Mouse (Mus musculus) liver, embryonic 14.5 days (tissue): ENCODE measurements around the gene Tfap2a.

ENCODE experiments used
- CTCF ChIP-seq: IDR thresholded peaks from 2 replicates; pipeline ENCODE4 v1.5.1; 2016; ENCODE audit warnings: antibody characterized with exemption, low read depth, control low read depth
- EP300 ChIP-seq: IDR thresholded peaks from 2 replicates; pipeline ENCODE4 v1.6.1; 2016; ENCODE audit warnings: antibody characterized with exemption, low read depth

DNA sequence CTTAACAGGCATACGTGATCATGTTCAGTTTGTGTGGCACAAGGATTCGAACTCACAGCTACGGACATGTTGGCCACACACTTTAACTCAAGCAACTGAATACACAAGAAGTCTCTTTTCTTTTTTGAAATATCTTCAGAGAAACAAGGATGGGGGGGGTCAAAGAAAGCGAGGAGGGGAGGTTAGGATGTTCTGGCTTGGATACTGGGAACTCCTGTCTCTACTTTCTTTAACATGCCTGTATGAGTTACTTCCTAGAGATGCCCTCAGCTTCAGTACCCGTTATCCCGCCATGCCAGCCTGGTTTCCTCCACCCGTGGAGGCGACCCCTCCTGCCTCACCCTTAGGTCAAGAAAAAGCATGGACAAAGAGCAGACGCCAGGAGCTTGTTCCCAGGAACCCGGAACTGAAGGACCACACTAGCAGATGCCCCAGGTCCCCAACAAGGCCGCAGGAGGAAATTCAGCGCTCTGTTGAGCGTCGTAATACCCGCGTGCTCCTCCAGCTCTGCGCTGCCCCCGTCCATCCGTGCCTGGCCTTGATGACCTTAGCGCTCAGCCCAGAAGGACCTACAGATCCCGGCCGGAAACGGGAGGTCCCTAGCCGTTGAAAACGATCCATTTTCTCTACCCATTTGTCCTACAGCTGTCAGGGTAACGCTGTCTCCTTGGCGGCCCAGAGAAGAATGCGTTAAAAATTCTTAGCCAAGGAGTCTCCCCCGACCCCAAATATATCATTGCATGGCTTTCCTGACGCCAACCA is 35.6 kb downstream of the Tfap2a start:
- TF ChIP-seq EP300 = no peak
- no peak for TF ChIP-seq CTCF
